Mouse (Mus musculus) testis, postnatal 10 days (tissue): Measurements from ENCODE around the gene Camsap1.

Source experiments
- DNase-seq: peaks from one replicate; pipeline ENCODE4 v3.0.0; 2021; ENCODE audit warnings: low spot score

The Camsap1 gene

GRCm38 (mm10) chr2:25884756-25885155, 98.3 kb downstream of the Camsap1 start:
- DNase-seq, result no peak

GRCm38 (mm10) chr2:25882276-25882675, 100.8 kb downstream of the Camsap1 start:
- DNase-seq, result no peak

- no peak for DNase-seq
Measured at GRCm38 (mm10) chr2:25879061-25879460, 104.0 kb downstream of the Camsap1 start.

- no peak for DNase-seq
Measured at GRCm38 (mm10) chr2:25878516-25878915, 104.6 kb downstream of the Camsap1 start.

- no peak for DNase-seq
Measured at GRCm38 (mm10) chr2:25877736-25878268, 105.3 kb downstream of the Camsap1 start.

GRCm38 (mm10) chr2:25877250-25877735, 105.8 kb downstream of the Camsap1 start:
- DNase-seq, result no peak
